Mouse (Mus musculus): ENCODE data around the gene Mapk8ip2. TPM values are rescaled to one million over a fixed set of nuclear protein-coding genes. Genes with fewer than 3 reads are reported as not detected.

Gene Mapk8ip2
- polyA plus RNA-seq, 1 experiment from 2014 or later = 0.41 TPM

GRCm38 (mm10) chr15:89431271-89431670 lies 22.4 kb upstream of the Mapk8ip2 start:
- WGBS = 74% methylated on average over 3 of the region's 3 CpGs
- no peak overlapping the region for H3K4me3 ChIP-seq (ENCODE audit: control insufficient read depth in 1 of 2, insufficient read depth in 1 of 2, low read depth in 1 of 2, low read length in 2 of 2)
- no peaks in the 10 kb centered on the region for H3K9me3 ChIP-seq (ENCODE audit: control insufficient read depth, low read length)
- H3K27me3 ChIP-seq (ENCODE audit: control insufficient read depth, insufficient read depth, low read length) = no peaks in the 10 kb centered on the region
- H3K36me3 ChIP-seq (ENCODE audit: control insufficient read depth, insufficient read depth, low read length) = peaks cover 25% of the 10 kb centered on the region
- no peak overlapping the region for H3K27ac ChIP-seq (replicated peaks in 1 of 2; ENCODE audit: control insufficient read depth in 1 of 2, insufficient read depth in 1 of 2, low read depth in 2 of 2, low read length in 2 of 2)
- 0 out of 2 replicates have a peak overlapping the region, but pooled peaks have one; percentile 31 for H3K9ac ChIP-seq (ENCODE audit: low read length)
- ATAC-seq (ENCODE audit: insufficient number of reproducible peaks, insufficient read depth, low FRiP score, low read depth) = no peak
- H3K4me2 ChIP-seq (ENCODE audit: low read length) = no peak overlapping the region
- peaks cover 11 to 20% of the 10 kb centered on the region in 2 experiments for H3K4me1 ChIP-seq (ENCODE audit: control insufficient read depth in 2 of 2, insufficient read depth in 2 of 2, low read length in 2 of 2)

GRCm38 (mm10) chr15:89431806-89432205 lies 21.9 kb upstream of the Mapk8ip2 start:
- H3K36me3 ChIP-seq (ENCODE audit: control insufficient read depth, insufficient read depth, low read length) = peaks cover 19% of the 10 kb centered on the region
- WGBS = 87% methylated on average over 6 of the region's 6 CpGs
- no peak overlapping the region for H3K27ac ChIP-seq (replicated peaks in 1 of 2; ENCODE audit: control insufficient read depth in 1 of 2, insufficient read depth in 1 of 2, low read depth in 2 of 2, low read length in 2 of 2)
- H3K9ac ChIP-seq (ENCODE audit: low read length) = no peak overlapping the region
- H3K9me3 ChIP-seq (ENCODE audit: control insufficient read depth, low read length) = no peaks in the 10 kb centered on the region
- H3K4me1 ChIP-seq (ENCODE audit: control insufficient read depth in 2 of 2, insufficient read depth in 2 of 2, low read length in 2 of 2) = peaks cover 6 to 15% of the 10 kb centered on the region in 2 experiments
- H3K4me2 ChIP-seq (ENCODE audit: low read length) = no peak overlapping the region
- ATAC-seq (ENCODE audit: insufficient number of reproducible peaks, insufficient read depth, low FRiP score, low read depth) = no peak
- H3K27me3 ChIP-seq (ENCODE audit: control insufficient read depth, insufficient read depth, low read length) = no peaks in the 10 kb centered on the region
- H3K4me3 ChIP-seq (ENCODE audit: control insufficient read depth in 1 of 2, insufficient read depth in 1 of 2, low read depth in 1 of 2, low read length in 2 of 2) = no peak overlapping the region

GRCm38 (mm10) chr15:89432946-89433345 lies 20.8 kb upstream of the Mapk8ip2 start:
- H3K9me3 ChIP-seq (ENCODE audit: control insufficient read depth, low read length) = no peaks in the 10 kb centered on the region

GRCm38 (mm10) chr15:89434136-89434535 lies 19.6 kb upstream of the Mapk8ip2 start:
- no peak for ATAC-seq (ENCODE audit: insufficient number of reproducible peaks, insufficient read depth, low FRiP score, low read depth)
- Histone ChIP-seq H3K36me3 (ENCODE audit: control insufficient read depth, insufficient read depth, low read length) (peaks cover 5% of the 10 kb centered on the region; the same call in 1 of the 2 replicates), H3K4me1 (ENCODE audit: control insufficient read depth in 2 of 2, insufficient read depth in 2 of 2, low read length in 2 of 2) (peaks cover 0 to 3% of the 10 kb centered on the region in 2 experiments; a peak in 1 of 4 replicates), H3K27me3 (ENCODE audit: control insufficient read depth, insufficient read depth, low read length) (no peaks in the 10 kb centered on the region), H3K4me2 (ENCODE audit: low read length) (no peak overlapping the region), H3K4me3 (ENCODE audit: control insufficient read depth in 1 of 2, insufficient read depth in 1 of 2, low read depth in 1 of 2, low read length in 2 of 2) (no peak overlapping the region), H3K9me3 (ENCODE audit: control insufficient read depth, low read length) (no peaks in the 10 kb centered on the region), H3K9ac (ENCODE audit: low read length) (no peak overlapping the region), H3K27ac (replicated peaks in 1 of 2; ENCODE audit: control insufficient read depth in 1 of 2, insufficient read depth in 1 of 2, low read depth in 2 of 2, low read length in 2 of 2) (no peak overlapping the region)
- 56% methylated on average over 3 of the region's 3 CpGs for WGBS

More at GRCm38 (mm10) chr15:89432946-89433345, 20.8 kb upstream of the Mapk8ip2 start:
- 82% methylated on average over 4 of the region's 4 CpGs for WGBS
- Histone ChIP-seq H3K4me1 (ENCODE audit: control insufficient read depth in 2 of 2, insufficient read depth in 2 of 2, low read length in 2 of 2) (peaks cover 6 to 13% of the 10 kb centered on the region in 2 experiments), H3K27me3 (ENCODE audit: control insufficient read depth, insufficient read depth, low read length) (no peaks in the 10 kb centered on the region), H3K4me3 (ENCODE audit: control insufficient read depth in 1 of 2, insufficient read depth in 1 of 2, low read depth in 1 of 2, low read length in 2 of 2) (no peak overlapping the region), H3K27ac (replicated peaks in 1 of 2; ENCODE audit: control insufficient read depth in 1 of 2, insufficient read depth in 1 of 2, low read depth in 2 of 2, low read length in 2 of 2) (no peak overlapping the region), H3K36me3 (ENCODE audit: control insufficient read depth, insufficient read depth, low read length) (peaks cover 8% of the 10 kb centered on the region), H3K4me2 (ENCODE audit: low read length) (no peak overlapping the region), H3K9ac (ENCODE audit: low read length) (no peak overlapping the region)
- ATAC-seq (ENCODE audit: insufficient number of reproducible peaks, insufficient read depth, low FRiP score, low read depth) = no peak

GRCm38 (mm10) chr15:89435878-89436277 lies 17.8 kb upstream of the Mapk8ip2 start:
- Histone ChIP-seq H3K27me3 (ENCODE audit: control insufficient read depth, insufficient read depth, low read length) (no peaks in the 10 kb centered on the region), H3K4me3 (ENCODE audit: control insufficient read depth in 1 of 2, insufficient read depth in 1 of 2, low read depth in 1 of 2, low read length in 2 of 2) (no peak overlapping the region), H3K9me3 (ENCODE audit: control insufficient read depth, low read length) (no peaks in the 10 kb centered on the region), H3K4me2 (ENCODE audit: low read length) (no peak overlapping the region), H3K27ac (replicated peaks in 1 of 2; ENCODE audit: control insufficient read depth in 1 of 2, insufficient read depth in 1 of 2, low read depth in 2 of 2, low read length in 2 of 2) (no peak overlapping the region), H3K9ac (ENCODE audit: low read length) (no peak overlapping the region), H3K4me1 (ENCODE audit: control insufficient read depth in 2 of 2, insufficient read depth in 2 of 2, low read length in 2 of 2) (peaks cover 0 to 1% of the 10 kb centered on the region in 2 experiments; a peak in 1 of 4 replicates), H3K36me3 (ENCODE audit: control insufficient read depth, insufficient read depth, low read length) (peaks cover 5% of the 10 kb centered on the region; the same call in 1 of the 2 replicates)
- ATAC-seq (ENCODE audit: insufficient number of reproducible peaks, insufficient read depth, low FRiP score, low read depth) = no peak
- whole genome bisulfite sequencing = 79% methylated on average over 5 of the region's 5 CpGs

GRCm38 (mm10) chr15:89442486-89443070 lies 11.1 kb upstream of the Mapk8ip2 start:
- 32% methylated on average over 8 of the region's 8 CpGs for WGBS
- no peaks in the 10 kb centered on the region for H3K36me3 ChIP-seq (ENCODE audit: control insufficient read depth, insufficient read depth, low read length)
- H3K9ac ChIP-seq (ENCODE audit: low read length) = no peak overlapping the region
- no peak overlapping the region for H3K4me3 ChIP-seq (ENCODE audit: control insufficient read depth in 1 of 2, insufficient read depth in 1 of 2, low read depth in 1 of 2, low read length in 2 of 2)
- no peaks in the 10 kb centered on the region for H3K9me3 ChIP-seq (ENCODE audit: control insufficient read depth, low read length)
- no peaks in the 10 kb centered on the region for H3K4me1 ChIP-seq (ENCODE audit: control insufficient read depth in 2 of 2, insufficient read depth in 2 of 2, low read length in 2 of 2)
- H3K27me3 ChIP-seq (ENCODE audit: control insufficient read depth, insufficient read depth, low read length) = no peaks in the 10 kb centered on the region
- ATAC-seq (ENCODE audit: insufficient number of reproducible peaks, insufficient read depth, low FRiP score, low read depth) = no peak
- H3K4me2 ChIP-seq (ENCODE audit: low read length) = no peak overlapping the region
- no peak overlapping the region for H3K27ac ChIP-seq (replicated peaks in 1 of 2; ENCODE audit: control insufficient read depth in 1 of 2, insufficient read depth in 1 of 2, low read depth in 2 of 2, low read length in 2 of 2)

- Histone ChIP-seq H3K27me3 (ENCODE audit: control insufficient read depth, insufficient read depth, low read length) (peaks cover 61% of the 10 kb centered on the region), H3K4me1 (ENCODE audit: control insufficient read depth in 2 of 2, insufficient read depth in 2 of 2, low read length in 2 of 2) (peaks cover 6 to 9% of the 10 kb centered on the region in 2 experiments; a peak in 3 of 4 replicates), H3K27ac (replicated peaks in 1 of 2; ENCODE audit: control insufficient read depth in 1 of 2, insufficient read depth in 1 of 2, low read depth in 2 of 2, low read length in 2 of 2) (no peak overlapping the region), H3K36me3 (ENCODE audit: control insufficient read depth, insufficient read depth, low read length) (no peaks in the 10 kb centered on the region), H3K9ac (ENCODE audit: low read length) (no peak overlapping the region), H3K4me3 (ENCODE audit: control insufficient read depth in 1 of 2, insufficient read depth in 1 of 2, low read depth in 1 of 2, low read length in 2 of 2) (peak overlapping the region; percentile 32 to 41; a peak in 3 of 4 replicates), H3K4me2 (ENCODE audit: low read length) (peak overlapping the region; percentile 75), H3K9me3 (ENCODE audit: control insufficient read depth, low read length) (no peaks in the 10 kb centered on the region)
- WGBS = 3% methylated on average over 18 of the region's 24 CpGs
- ATAC-seq (ENCODE audit: insufficient number of reproducible peaks, insufficient read depth, low FRiP score, low read depth) = no peak
These were observed 528 bp upstream of the Mapk8ip2 start for GRCm38 (mm10) chr15:89452906-89453864.
